Mouse (Mus musculus) lung, embryonic 15.5 days (tissue): ENCODE measurements around the gene 1700016H13Rik. TPM values are rescaled to one million over a fixed set of nuclear protein-coding genes. Genes with fewer than 3 reads are reported as not detected.

Experiments
- ATAC-seq: fragments of 200-750 bp; cut with Nextera tagmentation; 2 replicates; pipeline ENCODE4 v1.8.0; 2017; ENCODE audit warnings: moderate number of reproducible peaks, borderline replicate concordance; ENCODE audit not compliant: low FRiP score, low TSS enrichment; ENCODE audit errors: extremely low read depth
- H3K27ac ChIP-seq: fragments of 300-500 bp; sonication (generic); 2 replicates; pipeline ENCODE4 v1.5.1; 2015; ENCODE audit warnings: moderate library complexity, mild to moderate bottlenecking, inconsistent platforms
- H3K27me3 ChIP-seq: fragments of 300-500 bp; sonication (generic); 2 replicates; pipeline ENCODE4 v1.6.1; 2015; ENCODE audit warnings: inconsistent platforms
- H3K36me3 ChIP-seq: fragments of 300-500 bp; sonication (generic); 2 replicates; pipeline ENCODE4 v1.6.1; 2015; ENCODE audit warnings: inconsistent platforms
- H3K4me1 ChIP-seq: fragments of 300-500 bp; sonication (generic); 2 replicates; pipeline ENCODE4 v1.6.1; 2015; ENCODE audit warnings: inconsistent platforms
- H3K4me2 ChIP-seq: fragments of 300-500 bp; sonication (generic); 2 replicates; pipeline ENCODE4 v1.6.1; 2015; ENCODE audit warnings: inconsistent platforms, mild to moderate bottlenecking, moderate library complexity
- H3K4me3 ChIP-seq: fragments of 300-500 bp; sonication (generic); 2 replicates; pipeline ENCODE4 v1.5.1; 2015; ENCODE audit warnings: mild to moderate bottlenecking, inconsistent platforms
- H3K9ac ChIP-seq: fragments of 300-500 bp; sonication (generic); 2 replicates; pipeline ENCODE4 v1.6.1; 2015; ENCODE audit warnings: inconsistent platforms
- H3K9me3 ChIP-seq: fragments of 300-500 bp; sonication (generic); 2 replicates; pipeline ENCODE4 v1.6.1; 2016; ENCODE audit warnings: inconsistent platforms
- WGBS: fragments of 180-500 bp; shearing (Covaris S2); methylation state at CpG from one replicate; pipeline ENCODE4 v1.1.7; 2015; 5-methylcytosine and 5-hydroxymethylcytosine counted together
- polyA plus RNA-seq: library from polyadenylated mRNA; unstranded; fragments of >200 nt; fragmentation: Nextera tagmentation; extraction: Ambion mirVana; gene quantifications from 2 replicates; pipeline ENCODE4 v1.2.1, GENCODE M21; 2015

The 1700016H13Rik gene
- polyA plus RNA-seq, 1 experiment from 2014 or later: 0.51 TPM

- WGBS: 3% methylated on average over 50 of the region's 50 CpGs
- Histone ChIP-seq H3K4me1 (peaks cover 14% of the 10 kb centered on the region), H3K27me3 (peaks cover 23% of the 10 kb centered on the region), H3K27ac (0 out of 2 replicates have a peak within 1 kb of the TSS, but pooled peaks have one; percentile 24), H3K4me2 (peak within 1 kb of the TSS; percentile 100), H3K9me3 (no peaks in the 10 kb centered on the region), H3K4me3 (peak within 1 kb of the TSS; percentile 72), H3K9ac (peak within 1 kb of the TSS; percentile 48), H3K36me3 (no peaks in the 10 kb centered on the region)
- ATAC-seq: peak; percentile 92
Measured at GRCm38 (mm10) chr5:103691624-103692530, 36.1 kb upstream of the 1700016H13Rik start, which contains the start of gene Aff1. TSS of gene Aff1 (plus strand) at chr5:103692374.

GRCm38 (mm10) chr5:103691171-103691570 lies 35.4 kb upstream of the 1700016H13Rik start:
- no peak overlapping the region for H3K9ac ChIP-seq
- H3K4me3 ChIP-seq: peak overlapping the region; percentile 72; the same call in 1 of the 2 replicates
- peak overlapping the region; percentile 100; the same call in 1 of the 2 replicates for H3K4me2 ChIP-seq
- no peak for ATAC-seq
- H3K36me3 ChIP-seq: no peaks in the 10 kb centered on the region
- H3K27me3 ChIP-seq: peaks cover 23% of the 10 kb centered on the region
- no peaks in the 10 kb centered on the region for H3K9me3 ChIP-seq
- no peak overlapping the region for H3K27ac ChIP-seq
- H3K4me1 ChIP-seq: peaks cover 14% of the 10 kb centered on the region

- 85% methylated on average over 8 of the region's 8 CpGs for WGBS
Measured at GRCm38 (mm10) chr5:103690190-103690589, 34.4 kb upstream of the 1700016H13Rik start.

GRCm38 (mm10) chr5:103689645-103690044 lies 33.8 kb upstream of the 1700016H13Rik start:
- no peaks in the 10 kb centered on the region for H3K9me3 ChIP-seq
- H3K4me1 ChIP-seq: peaks cover 14% of the 10 kb centered on the region
- H3K9ac ChIP-seq: no peak overlapping the region
- H3K27me3 ChIP-seq: peaks cover 23% of the 10 kb centered on the region
- H3K4me2 ChIP-seq: no peak overlapping the region
- no peak overlapping the region for H3K27ac ChIP-seq
- no peak for ATAC-seq
- no peaks in the 10 kb centered on the region for H3K36me3 ChIP-seq
- H3K4me3 ChIP-seq: no peak overlapping the region
- WGBS: 49% methylated on average over 5 of the region's 5 CpGs

More at GRCm38 (mm10) chr5:103690190-103690589, 34.4 kb upstream of the 1700016H13Rik start:
- H3K27ac ChIP-seq: no peak overlapping the region
- no peaks in the 10 kb centered on the region for H3K36me3 ChIP-seq
- no peak for ATAC-seq
- peaks cover 23% of the 10 kb centered on the region for H3K27me3 ChIP-seq
- H3K4me3 ChIP-seq: no peak overlapping the region
- H3K9me3 ChIP-seq: no peaks in the 10 kb centered on the region
- H3K9ac ChIP-seq: no peak overlapping the region
- no peak overlapping the region for H3K4me2 ChIP-seq
- peaks cover 14% of the 10 kb centered on the region for H3K4me1 ChIP-seq

- H3K4me3 ChIP-seq: no peak overlapping the region
- H3K9me3 ChIP-seq: no peaks in the 10 kb centered on the region
- H3K27ac ChIP-seq: no peak overlapping the region
- no peak for ATAC-seq
- H3K9ac ChIP-seq: no peak overlapping the region
- no peaks in the 10 kb centered on the region for H3K4me1 ChIP-seq
- H3K27me3 ChIP-seq: no peaks in the 10 kb centered on the region
- 24% methylated on average over 3 of the region's 3 CpGs for WGBS
- H3K36me3 ChIP-seq: no peaks in the 10 kb centered on the region
- H3K4me2 ChIP-seq: no peak overlapping the region
Measured at GRCm38 (mm10) chr5:103681824-103682223, 26.0 kb upstream of the 1700016H13Rik start.

- WGBS: 44% methylated on average over 4 of the region's 4 CpGs
- Histone ChIP-seq H3K27ac (no peak overlapping the region), H3K9me3 (no peaks in the 10 kb centered on the region), H3K4me2 (no peak overlapping the region), H3K27me3 (no peaks in the 10 kb centered on the region), H3K4me1 (no peaks in the 10 kb centered on the region), H3K9ac (no peak overlapping the region), H3K4me3 (no peak overlapping the region), H3K36me3 (no peaks in the 10 kb centered on the region)
- no peak for ATAC-seq
Measured at GRCm38 (mm10) chr5:103680381-103680780, 24.6 kb upstream of the 1700016H13Rik start.

GRCm38 (mm10) chr5:103678974-103679373 lies 23.2 kb upstream of the 1700016H13Rik start:
- Histone ChIP-seq H3K4me3 (no peak overlapping the region), H3K4me2 (no peak overlapping the region), H3K27me3 (no peaks in the 10 kb centered on the region), H3K36me3 (no peaks in the 10 kb centered on the region), H3K9me3 (no peaks in the 10 kb centered on the region), H3K27ac (no peak overlapping the region), H3K9ac (no peak overlapping the region), H3K4me1 (no peaks in the 10 kb centered on the region)
- WGBS: 92% methylated on average over 5 of the region's 5 CpGs
- no peak for ATAC-seq

GRCm38 (mm10) chr5:103677894-103678293 lies 22.1 kb upstream of the 1700016H13Rik start:
- 75% methylated on average over 6 of the region's 6 CpGs for WGBS
- H3K4me2 ChIP-seq: no peak overlapping the region
- H3K36me3 ChIP-seq: no peaks in the 10 kb centered on the region
- H3K4me1 ChIP-seq: no peaks in the 10 kb centered on the region
- H3K9me3 ChIP-seq: no peaks in the 10 kb centered on the region
- no peak overlapping the region for H3K27ac ChIP-seq
- no peak overlapping the region for H3K9ac ChIP-seq
- H3K27me3 ChIP-seq: no peaks in the 10 kb centered on the region
- no peak overlapping the region for H3K4me3 ChIP-seq
- ATAC-seq: no peak

GRCm38 (mm10) chr5:103676289-103676881 lies 20.6 kb upstream of the 1700016H13Rik start:
- no peak overlapping the region for H3K27ac ChIP-seq
- no peak overlapping the region for H3K4me3 ChIP-seq
- no peak overlapping the region for H3K4me2 ChIP-seq
- H3K36me3 ChIP-seq: no peaks in the 10 kb centered on the region
- no peak overlapping the region for H3K9ac ChIP-seq
- H3K4me1 ChIP-seq: no peaks in the 10 kb centered on the region
- 84% methylated on average over 6 of the region's 6 CpGs for WGBS
- no peak for ATAC-seq
- no peaks in the 10 kb centered on the region for H3K9me3 ChIP-seq
- H3K27me3 ChIP-seq: no peaks in the 10 kb centered on the region

GRCm38 (mm10) chr5:103674482-103674881 lies 18.7 kb upstream of the 1700016H13Rik start:
- no peak overlapping the region for H3K4me2 ChIP-seq
- no peak overlapping the region for H3K27ac ChIP-seq
- H3K4me1 ChIP-seq: no peaks in the 10 kb centered on the region
- no peak overlapping the region for H3K9ac ChIP-seq
- ATAC-seq: no peak
- no peak overlapping the region for H3K4me3 ChIP-seq
- H3K27me3 ChIP-seq: no peaks in the 10 kb centered on the region
- H3K36me3 ChIP-seq: no peaks in the 10 kb centered on the region
- WGBS: 55% methylated on average over 6 of the region's 6 CpGs
- no peaks in the 10 kb centered on the region for H3K9me3 ChIP-seq

GRCm38 (mm10) chr5:103673611-103674010 lies 17.8 kb upstream of the 1700016H13Rik start:
- no peak overlapping the region for H3K27ac ChIP-seq
- H3K9ac ChIP-seq: no peak overlapping the region
- H3K36me3 ChIP-seq: no peaks in the 10 kb centered on the region
- ATAC-seq: no peak
- no peaks in the 10 kb centered on the region for H3K9me3 ChIP-seq
- H3K27me3 ChIP-seq: no peaks in the 10 kb centered on the region
- WGBS: 78% methylated on average over 4 of the region's 4 CpGs
- H3K4me2 ChIP-seq: no peak overlapping the region
- H3K4me1 ChIP-seq: no peaks in the 10 kb centered on the region
- H3K4me3 ChIP-seq: no peak overlapping the region

- WGBS: 47% methylated on average over 3 of the region's 3 CpGs
- no peaks in the 10 kb centered on the region for H3K36me3 ChIP-seq
- no peaks in the 10 kb centered on the region for H3K27me3 ChIP-seq
- H3K4me3 ChIP-seq: no peak overlapping the region
- no peaks in the 10 kb centered on the region for H3K9me3 ChIP-seq
- no peak overlapping the region for H3K4me2 ChIP-seq
- H3K9ac ChIP-seq: no peak overlapping the region
- H3K4me1 ChIP-seq: no peaks in the 10 kb centered on the region
- ATAC-seq: no peak
- H3K27ac ChIP-seq: no peak overlapping the region
Measured at GRCm38 (mm10) chr5:103671858-103672257, 16.0 kb upstream of the 1700016H13Rik start.
